Mouse (Mus musculus) E14TG2a.4 (cell line): Measurements from ENCODE around the gene Vwf.

ENCODE experiments used
- CTCF ChIP-seq: conservative IDR thresholded peaks from 2 replicates; pipeline ENCODE4 v1.5.1; 2014; ENCODE audit warnings: low read length
- NANOG ChIP-seq: IDR thresholded peaks from 2 replicates; pipeline ENCODE4 v1.6.1; 2014; ENCODE audit warnings: borderline replicate concordance, low read length, mixed read lengths

GRCm38 (mm10) chr6:125504622-125505355 is 41.8 kb upstream of the Vwf start:
- TF ChIP-seq CTCF = peak; percentile 46
- peak; percentile 78; the same call in 1 of the 2 replicates for TF ChIP-seq NANOG
